Mouse (Mus musculus) forebrain, embryonic 14.5 days (tissue): ENCODE measurements at regions not wholly inside any gene's neighbourhood (a gene's known extent, or its start where the extent isn't known, plus 50 kb on each side); places are given as distances from the start of the nearest gene placed in this dataset.

Source experiments
- ATAC-seq: fragments of 200-750 bp; cut with Nextera tagmentation; 2 replicates; pipeline ENCODE4 v1.8.0; 2017; ENCODE audit warnings: mild to moderate bottlenecking, moderate library complexity
- DNase-seq: peaks from one replicate; pipeline ENCODE4 v3.0.0-alpha.2; 2015; ENCODE audit warnings: low spot score
- H3K27ac ChIP-seq: fragments of 300-500 bp; sonication (generic); 2 replicates; pipeline ENCODE4 v1.5.1; 2014; ENCODE audit warnings: low read depth, mild to moderate bottlenecking, control low read depth, low read length, moderate library complexity
- H3K27me3 ChIP-seq: fragments of 300-500 bp; sonication (generic); replicated peaks from 2 replicates; pipeline ENCODE4 v1.6.1; 2014; ENCODE audit warnings: low read length, control low read depth, mixed read lengths; ENCODE audit not compliant: control insufficient read depth, insufficient read depth
- H3K36me3 ChIP-seq: fragments of 300-500 bp; sonication (generic); 2 replicates; pipeline ENCODE4 v1.6.1; 2014; ENCODE audit warnings: low read length, control low read depth; ENCODE audit not compliant: control insufficient read depth, insufficient read depth
- H3K4me1 ChIP-seq: fragments of 300-500 bp; sonication (generic); 2 replicates; pipeline ENCODE4 v1.6.1; 2014; ENCODE audit warnings: antibody characterized with exemption, low read length, control low read depth; ENCODE audit not compliant: control insufficient read depth, insufficient read depth
- H3K4me2 ChIP-seq: fragments of 300-500 bp; sonication (generic); 2 replicates; pipeline ENCODE4 v1.6.1; 2014; ENCODE audit warnings: mild to moderate bottlenecking, control low read depth, low read length
- H3K4me3 ChIP-seq: fragments of 300-500 bp; sonication (generic); 2 replicates; pipeline ENCODE4 v1.5.1; 2014; ENCODE audit warnings: low read depth, low read length, control low read depth
- H3K9ac ChIP-seq: fragments of 300-500 bp; sonication (generic); 2 replicates; pipeline ENCODE4 v1.6.1; 2014; ENCODE audit warnings: mild to moderate bottlenecking, low read length, control low read depth, moderate library complexity
- H3K9me3 ChIP-seq: fragments of 300-500 bp; sonication (generic); replicated peaks from 2 replicates; pipeline ENCODE4 v1.6.1; 2016; ENCODE audit warnings: low read length, control low read depth, mixed read lengths; ENCODE audit not compliant: control insufficient read depth
- WGBS: fragments of 180-500 bp; shearing (Covaris S2); extraction: QIAGEN DNeasy Blood & Tissue Kit; methylation state at CpG from one replicate; pipeline ENCODE4 v1.1.7; 2014; 5-methylcytosine and 5-hydroxymethylcytosine counted together

DNA sequence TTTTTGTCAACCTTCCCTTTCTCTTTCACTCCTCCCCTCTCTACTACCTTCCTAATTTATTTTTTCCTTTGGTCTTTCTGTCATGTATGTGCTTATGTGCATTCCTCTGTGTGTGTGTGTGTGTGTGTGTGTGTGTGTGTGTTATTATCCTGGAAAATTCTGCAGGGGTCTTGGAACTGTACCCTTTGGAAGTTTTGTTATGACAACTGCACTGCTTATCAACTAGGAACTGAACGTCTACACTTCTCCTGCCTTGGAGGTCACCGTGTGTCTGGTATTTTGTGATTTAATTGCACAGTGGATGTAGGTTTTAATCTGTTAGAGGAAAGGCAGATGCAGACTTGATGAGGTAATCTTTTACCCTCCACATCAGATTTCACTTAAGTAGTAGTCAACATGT, 836.8 kb upstream of the Adgrl2 start:
- Histone ChIP-seq H3K27me3 (no peaks in the 10 kb centered on the region), H3K4me1 (no peaks in the 10 kb centered on the region), H3K36me3 (no peaks in the 10 kb centered on the region), H3K4me3 (no peak overlapping the region), H3K9me3 (no peaks in the 10 kb centered on the region), H3K4me2 (no peak overlapping the region), H3K27ac (no peak overlapping the region), H3K9ac (no peak overlapping the region)
- ATAC-seq = no peak
- DNase-seq = no peak
- 9% methylated on average over 2 of the region's 2 CpGs for WGBS

GRCm38 (mm10) chr3:149826757-149827156, 836.4 kb upstream of the Adgrl2 start:
- ATAC-seq = no peak
- WGBS = 5% methylated on average over 9 of the region's 9 CpGs
- H3K9me3 ChIP-seq = no peaks in the 10 kb centered on the region
- no peaks in the 10 kb centered on the region for H3K36me3 ChIP-seq
- DNase-seq = no peak
- no peaks in the 10 kb centered on the region for H3K27me3 ChIP-seq
- H3K27ac ChIP-seq = no peak overlapping the region
- H3K4me3 ChIP-seq = no peak overlapping the region
- H3K4me2 ChIP-seq = no peak overlapping the region
- no peaks in the 10 kb centered on the region for H3K4me1 ChIP-seq
- H3K9ac ChIP-seq = no peak overlapping the region

DNA sequence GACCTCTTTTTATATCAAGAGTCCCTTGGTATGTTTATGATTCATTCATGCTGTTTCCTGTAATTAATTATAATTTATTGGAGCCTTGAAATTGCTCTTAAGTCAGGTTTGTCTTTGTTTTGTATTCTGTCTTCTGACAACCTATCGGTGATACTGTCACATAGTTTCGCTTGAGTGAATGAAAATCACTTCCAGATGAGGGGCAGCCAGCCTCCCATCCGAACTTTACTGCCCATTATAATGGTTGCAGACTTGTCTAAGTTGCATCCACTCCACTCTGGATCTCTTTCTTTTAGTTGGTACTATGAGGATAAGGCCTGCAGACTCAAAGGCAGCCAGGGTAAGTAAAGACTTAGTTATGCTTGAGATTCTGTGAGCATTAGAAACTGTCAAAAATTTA, 830.3 kb upstream of the Adgrl2 start:
- ATAC-seq = no peak
- DNase-seq = no peak
- H3K4me3 ChIP-seq = no peak overlapping the region
- no peaks in the 10 kb centered on the region for H3K4me1 ChIP-seq
- no peaks in the 10 kb centered on the region for H3K27me3 ChIP-seq
- no peak overlapping the region for H3K4me2 ChIP-seq
- no peak overlapping the region for H3K9ac ChIP-seq
- H3K27ac ChIP-seq = no peak overlapping the region
- H3K36me3 ChIP-seq = no peaks in the 10 kb centered on the region
- 82% methylated on average over 3 of the region's 3 CpGs for WGBS
- no peaks in the 10 kb centered on the region for H3K9me3 ChIP-seq

GRCm38 (mm10) chr3:149819863-149820262, 829.5 kb upstream of the Adgrl2 start:
- Histone ChIP-seq H3K9ac (no peak overlapping the region), H3K9me3 (no peaks in the 10 kb centered on the region), H3K36me3 (no peaks in the 10 kb centered on the region), H3K4me1 (no peaks in the 10 kb centered on the region), H3K4me2 (no peak overlapping the region), H3K27ac (no peak overlapping the region), H3K27me3 (no peaks in the 10 kb centered on the region), H3K4me3 (no peak overlapping the region)
- ATAC-seq = no peak
- 74% methylated on average over 4 of the region's 4 CpGs for WGBS
- DNase-seq = no peak

GRCm38 (mm10) chr3:149819081-149819480, 828.7 kb upstream of the Adgrl2 start:
- Histone ChIP-seq H3K9ac (no peak overlapping the region), H3K4me1 (no peaks in the 10 kb centered on the region), H3K4me3 (no peak overlapping the region), H3K36me3 (no peaks in the 10 kb centered on the region), H3K4me2 (no peak overlapping the region), H3K27me3 (no peaks in the 10 kb centered on the region), H3K27ac (no peak overlapping the region), H3K9me3 (no peaks in the 10 kb centered on the region)
- DNase-seq (no peak), ATAC-seq (no peak)
- 91% methylated on average over 2 of the region's 2 CpGs for WGBS

DNA sequence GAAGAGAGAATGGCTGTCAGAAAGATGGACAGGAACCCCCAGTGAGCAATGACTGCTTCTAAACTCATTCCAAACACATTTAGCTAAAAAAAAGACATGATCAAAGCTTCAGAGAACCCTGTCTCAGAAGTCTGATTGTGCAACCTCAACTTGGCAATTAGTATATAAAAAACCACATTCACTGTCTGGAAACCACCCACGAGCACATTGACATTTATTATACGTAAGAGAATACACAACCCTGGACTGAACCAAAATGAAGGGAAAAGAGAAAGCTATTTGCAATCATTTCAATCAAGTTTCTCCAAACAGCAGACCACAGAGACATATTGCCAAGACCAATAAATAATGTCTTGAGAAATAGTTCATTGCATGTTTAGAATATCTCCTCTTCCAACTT, 820.7 kb upstream of the Adgrl2 start:
- no peaks in the 10 kb centered on the region for H3K4me1 ChIP-seq
- no peaks in the 10 kb centered on the region for H3K27me3 ChIP-seq
- H3K9me3 ChIP-seq = no peaks in the 10 kb centered on the region
- no peak overlapping the region for H3K27ac ChIP-seq
- no peak overlapping the region for H3K4me2 ChIP-seq
- H3K4me3 ChIP-seq = no peak overlapping the region
- no peaks in the 10 kb centered on the region for H3K36me3 ChIP-seq
- ATAC-seq = no peak
- 28% methylated on average over 2 of the region's 2 CpGs for WGBS
- DNase-seq = no peak
- H3K9ac ChIP-seq = no peak overlapping the region

- Histone ChIP-seq H3K36me3 (no peaks in the 10 kb centered on the region), H3K4me2 (no peak overlapping the region), H3K27ac (no peak overlapping the region), H3K9me3 (no peaks in the 10 kb centered on the region), H3K4me3 (no peak overlapping the region), H3K27me3 (no peaks in the 10 kb centered on the region), H3K9ac (no peak overlapping the region), H3K4me1 (peaks cover 3% of the 10 kb centered on the region; the same call in 1 of the 2 replicates)
- ATAC-seq (no peak), DNase-seq (peak; percentile 40)
- WGBS = 62% methylated on average over 6 of the region's 6 CpGs
Observed at GRCm38 (mm10) chr3:149805345-149805744, 815.0 kb upstream of the Adgrl2 start.

DNA sequence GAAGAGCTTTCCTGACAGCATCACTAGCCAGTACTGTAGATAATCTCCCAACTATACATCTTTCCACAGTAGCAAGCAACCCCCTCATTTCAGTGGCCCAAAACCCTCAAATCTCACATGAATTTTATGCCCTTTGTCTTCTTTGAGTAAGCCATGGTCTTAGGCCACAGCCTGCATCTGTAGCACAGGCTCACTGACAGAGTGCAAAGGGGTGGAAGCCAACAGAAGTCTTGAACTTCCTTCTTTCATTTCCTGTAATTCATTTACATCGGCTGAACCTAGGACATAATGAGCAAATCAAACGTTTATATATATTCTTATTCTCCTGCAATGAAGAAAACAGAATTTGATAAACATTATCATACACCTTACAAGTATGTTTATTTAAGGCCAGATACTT, 805.8 kb upstream of the Adgrl2 start:
- Histone ChIP-seq H3K27me3 (no peaks in the 10 kb centered on the region), H3K9me3 (no peaks in the 10 kb centered on the region), H3K4me3 (no peak overlapping the region), H3K36me3 (no peaks in the 10 kb centered on the region), H3K4me2 (no peak overlapping the region), H3K27ac (no peak overlapping the region), H3K4me1 (no peaks in the 10 kb centered on the region), H3K9ac (no peak overlapping the region)
- WGBS = 93% methylated on average over 2 of the region's 2 CpGs
- DNase-seq = no peak
- ATAC-seq = no peak

GRCm38 (mm10) chr3:149791593-149791992, 801.2 kb upstream of the Adgrl2 start:
- no peaks in the 10 kb centered on the region for H3K9me3 ChIP-seq
- no peak overlapping the region for H3K27ac ChIP-seq
- H3K4me3 ChIP-seq = no peak overlapping the region
- no peak overlapping the region for H3K9ac ChIP-seq
- H3K4me1 ChIP-seq = no peaks in the 10 kb centered on the region
- WGBS = 83% methylated on average over 2 of the region's 2 CpGs
- ATAC-seq (no peak), DNase-seq (no peak)
- H3K36me3 ChIP-seq = no peaks in the 10 kb centered on the region
- no peak overlapping the region for H3K4me2 ChIP-seq
- H3K27me3 ChIP-seq = no peaks in the 10 kb centered on the region
